20 mouse cellular contexts compared by ENCODE assay signal in the genomic region with DNA sequence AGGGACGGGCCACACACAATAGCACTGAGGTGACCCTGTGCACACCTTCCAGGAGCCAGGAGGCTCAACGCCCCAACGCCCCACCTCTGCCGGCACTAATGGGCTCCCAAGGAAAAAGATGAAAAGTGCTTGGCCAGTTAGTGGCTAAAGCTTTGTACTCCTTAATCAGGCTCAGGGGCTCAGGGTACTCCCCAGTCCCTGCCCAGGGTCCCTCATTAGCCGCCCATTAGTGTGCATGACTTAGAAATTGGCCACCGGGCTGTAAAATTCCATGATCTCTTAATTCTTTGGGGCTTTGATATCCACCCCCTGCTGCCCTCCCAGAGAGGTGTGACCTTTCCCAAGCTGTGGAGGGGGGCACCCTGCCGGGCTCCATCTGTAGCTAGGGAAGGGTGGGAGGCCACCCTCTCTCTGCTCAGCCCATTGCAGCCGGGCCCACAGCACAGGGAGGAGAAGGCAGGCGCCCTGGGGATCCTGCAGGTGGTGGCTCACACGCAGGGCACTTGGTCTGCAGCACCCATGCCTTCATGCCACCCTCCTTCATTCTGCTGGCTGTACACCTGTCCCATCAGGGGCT. TPM values are rescaled to one million over a fixed set of nuclear protein-coding genes. Genes with fewer than 3 reads are reported as not detected.
DNase-seq lines count a peak whose midpoint lies in the region; ATAC-seq and TF ChIP-seq lines count a peak whose summit lies in the region.
"Had no signal": no experiment of that assay in that cellular context is flagged by ENCODE, and none has a peak within 500 bp of the region (broad histone marks: within the 10 kb centered on the region; RNA-seq: fewer than 3 reads in every experiment).

No protein-coding gene starts in this region.

- no peak for TF ChIP-seq CTCF in forebrain, postnatal 0 days (IDR thresholded peaks at IDR 0.05; ENCODE audit: low read depth)

- no peaks in the 10 kb centered on the region for H3K9me3 ChIP-seq in forebrain, embryonic 10.5 days
- H3K9me3 ChIP-seq in forebrain, postnatal 0 days (ENCODE audit: low read length), result no peaks in the 10 kb centered on the region
- no peaks in the 10 kb centered on the region for H3K9me3 ChIP-seq in forebrain, embryonic 13.5 days (replicated peaks)
- H3K9me3 ChIP-seq: hindbrain, embryonic 12.5 days; liver, embryonic 13.5 days had no signal

- peak; percentile 52 for DNase-seq in forebrain, embryonic 10.5 days (ENCODE audit: extremely low spot score, low spot score)
- DNase-seq in forebrain, postnatal 0 days, result no peak
- peak; percentile 88 for DNase-seq in Muller cell, postnatal 12 days (ENCODE audit: inconsistent ontology term)
- peak; percentile 47 to 71 for DNase-seq in cerebellum, postnatal 25 days
- no peak for DNase-seq in urinary bladder, postnatal 36 days (ENCODE audit: low spot score in 2 of 2)
- DNase-seq in urinary bladder, postnatal 14 days (ENCODE audit: low spot score), result no peak
- DNase-seq in lung, postnatal 36 days, result no peak
- DNase-seq: adrenal gland, postnatal 14 days; gastrocnemius, postnatal 14 days; heart, adult 2 months; kidney, adult 9 months; layer of hippocampus, postnatal 36 days; left cerebral cortex, postnatal 4 days; liver, embryonic 13.5 days had no signal

- no peak overlapping the region for H3K4me2 ChIP-seq in forebrain, postnatal 0 days (ENCODE audit: low read depth)
- no peak overlapping the region for H3K4me2 ChIP-seq in forebrain, embryonic 13.5 days
- H3K4me2 ChIP-seq: hindbrain, embryonic 12.5 days; liver, embryonic 13.5 days had no signal

- WGBS in forebrain, embryonic 10.5 days, result 14% methylated on average over 10 of the region's 10 CpGs
- 11% methylated on average over 10 of the region's 10 CpGs for WGBS in forebrain, postnatal 0 days
- WGBS in forebrain, embryonic 13.5 days, result 6% methylated on average over 10 of the region's 10 CpGs

- H3K36me3 ChIP-seq in forebrain, embryonic 10.5 days (replicated peaks), result peaks cover 27% of the 10 kb centered on the region
- peaks cover 25% of the 10 kb centered on the region for H3K36me3 ChIP-seq in forebrain, postnatal 0 days (ENCODE audit: insufficient read depth)
- H3K36me3 ChIP-seq in forebrain, embryonic 13.5 days (ENCODE audit: poor library complexity, severe bottlenecking), result peaks cover 25% of the 10 kb centered on the region

- ATAC-seq in forebrain, postnatal 0 days, result no peak
- ATAC-seq in forebrain, embryonic 13.5 days, result peak; percentile 68; the same call in 1 of the 2 replicates
- ATAC-seq: lung, postnatal 0 days had no signal

- peaks cover 77% of the 10 kb centered on the region for H3K27me3 ChIP-seq in forebrain, embryonic 10.5 days (ENCODE audit: poor library complexity, severe bottlenecking)
- H3K27me3 ChIP-seq in forebrain, postnatal 0 days (ENCODE audit: insufficient read depth, low read length), result no peaks in the 10 kb centered on the region
- H3K27me3 ChIP-seq in forebrain, embryonic 13.5 days, result peaks cover 2% of the 10 kb centered on the region; the same call in 1 of the 2 replicates
- H3K27me3 ChIP-seq: hindbrain, embryonic 12.5 days had no signal

- peak overlapping the region; percentile 73 for H3K27ac ChIP-seq in forebrain, embryonic 10.5 days
- no peak overlapping the region for H3K27ac ChIP-seq in forebrain, postnatal 0 days (ENCODE audit: low read depth, low read length)
- no peak overlapping the region for H3K27ac ChIP-seq in forebrain, embryonic 13.5 days
- H3K27ac ChIP-seq: heart, adult 2 months; hindbrain, embryonic 12.5 days; liver, embryonic 13.5 days had no signal

- peak overlapping the region; percentile 24; the same call in 1 of the 2 replicates for H3K4me3 ChIP-seq in forebrain, embryonic 10.5 days
- no peak overlapping the region for H3K4me3 ChIP-seq in forebrain, postnatal 0 days (ENCODE audit: low read depth, low read length)
- H3K4me3 ChIP-seq in forebrain, embryonic 13.5 days, result no peak overlapping the region
- H3K4me3 ChIP-seq: heart, adult 2 months; hindbrain, embryonic 12.5 days; liver, embryonic 13.5 days had no signal

- peaks cover 67% of the 10 kb centered on the region for H3K4me1 ChIP-seq in forebrain, embryonic 10.5 days
- H3K4me1 ChIP-seq in forebrain, postnatal 0 days (ENCODE audit: insufficient read depth), result no peaks in the 10 kb centered on the region
- peaks cover 28% of the 10 kb centered on the region for H3K4me1 ChIP-seq in forebrain, embryonic 13.5 days
- H3K4me1 ChIP-seq: liver, embryonic 13.5 days had no signal

- H3K9ac ChIP-seq in forebrain, postnatal 0 days, result no peak overlapping the region
- no peak overlapping the region for H3K9ac ChIP-seq in forebrain, embryonic 13.5 days
- H3K9ac ChIP-seq: hindbrain, embryonic 12.5 days; liver, embryonic 13.5 days had no signal

RNA-seq across cellular contexts. Expression of gene Slc38a8, which starts 1.8 kb away (rescaled TPM):
- polyA plus RNA-seq in forebrain, embryonic 10.5 days (2016; fragmentation: Nextera tagmentation; extraction: Ambion mirVana), result 1.0 and 4.4 TPM in 2 replicates
- not detected in 2 replicates for total RNA-seq in forebrain, postnatal 0 days (2014; rRNA removed)
- polyA plus RNA-seq in forebrain, postnatal 0 days (2015; fragmentation: Nextera tagmentation; extraction: Ambion mirVana), result 0.12 TPM in 1 of 2 replicates, not detected in the other
- not detected in 2 replicates for polyA plus RNA-seq in forebrain, embryonic 13.5 days (2015; fragmentation: Nextera tagmentation; extraction: Ambion mirVana)
- total RNA-seq: adrenal gland, postnatal 14 days; gastrocnemius, postnatal 14 days; heart, adult 2 months; layer of hippocampus, postnatal 36 days; left cerebral cortex, postnatal 4 days; megakaryocyte-erythroid progenitor cell, adult 5-6 weeks had no signal
- polyA plus RNA-seq: heart, adult 2 months; heart, postnatal 0 days; liver, embryonic 13.5 days; lung, postnatal 0 days; stomach, embryonic 14.5 days had no signal

RNA-seq across cellular contexts. Expression of gene Mbtps1, which starts 55.3 kb away (rescaled TPM):
- polyA plus RNA-seq in forebrain, embryonic 10.5 days (2016; fragmentation: Nextera tagmentation; extraction: Ambion mirVana), result 106 TPM in 2 replicates
- total RNA-seq in forebrain, postnatal 0 days (2014; rRNA removed), result 72.4 and 75.5 TPM in 2 replicates
- polyA plus RNA-seq in forebrain, postnatal 0 days (2015; fragmentation: Nextera tagmentation; extraction: Ambion mirVana), result 37.7 and 48.0 TPM in 2 replicates
- 67.2 and 70.5 TPM in 2 replicates for polyA plus RNA-seq in forebrain, embryonic 13.5 days (2015; fragmentation: Nextera tagmentation; extraction: Ambion mirVana)

RNA-seq across cellular contexts. Expression of gene Necab2, which starts 56.8 kb away (rescaled TPM):
- 15.5 and 19.1 TPM in 2 replicates for polyA plus RNA-seq in forebrain, embryonic 10.5 days (2016; fragmentation: Nextera tagmentation; extraction: Ambion mirVana)
- total RNA-seq in forebrain, postnatal 0 days (2014; rRNA removed), result 41.1 and 58.5 TPM in 2 replicates
- polyA plus RNA-seq in forebrain, postnatal 0 days (2015; fragmentation: Nextera tagmentation; extraction: Ambion mirVana), result 35.0 and 56.1 TPM in 2 replicates
- 13.3 and 15.3 TPM in 2 replicates for polyA plus RNA-seq in forebrain, embryonic 13.5 days (2015; fragmentation: Nextera tagmentation; extraction: Ambion mirVana)
- total RNA-seq: heart, adult 2 months; megakaryocyte-erythroid progenitor cell, adult 5-6 weeks had no signal
- polyA plus RNA-seq: heart, adult 2 months; heart, postnatal 0 days had no signal

Comparison
In these comparisons a context has a peak if more than half of its experiments do, and no peak if none do; other contexts are left out.
1. DNase-seq: peak in forebrain, embryonic 10.5 days (single experiment), Muller cell, postnatal 12 days (single experiment) and cerebellum, postnatal 25 days (2 of 2); none in forebrain, postnatal 0 days (single experiment), urinary bladder, postnatal 36 days (0 of 2), urinary bladder, postnatal 14 days (single experiment) and lung, postnatal 36 days (single experiment).